Comparison of ENCODE assay signal across 22 mouse cellular contexts in genomic region chr10:119521686-119522085, GRCm38 (mm10).
"Had no signal": no experiment of that assay in that cellular context is flagged by ENCODE, and none has a peak within 500 bp of the region (broad histone marks: within the 10 kb centered on the region; RNA-seq: fewer than 3 reads in every experiment).

No protein-coding gene starts in this region.

- DNase-seq: heart, postnatal 10 days; heart, postnatal 14 days; heart, postnatal 36 days; heart, postnatal 4 days; kidney, adult 11 months; kidney, adult 18-20 months; kidney, adult 2 months; kidney, adult 8-10 months; kidney, adult 9 months; kidney, postnatal 10 days; kidney, postnatal 14 days; kidney, postnatal 25 days; kidney, postnatal 36 days; kidney, postnatal 4 days; layer of hippocampus, adult 9-11 months; layer of hippocampus, postnatal 36 days had no signal

- ATAC-seq: hindbrain, embryonic 16.5 days; hindbrain, postnatal 0 days; inflammation-experienced regulatory T-cells, adult 6 months; intestine, embryonic 15.5 days; intestine, embryonic 16.5 days; intestine, postnatal 0 days had no signal
